ENCODE assay signal across 8 mouse cellular contexts in the genomic region with DNA sequence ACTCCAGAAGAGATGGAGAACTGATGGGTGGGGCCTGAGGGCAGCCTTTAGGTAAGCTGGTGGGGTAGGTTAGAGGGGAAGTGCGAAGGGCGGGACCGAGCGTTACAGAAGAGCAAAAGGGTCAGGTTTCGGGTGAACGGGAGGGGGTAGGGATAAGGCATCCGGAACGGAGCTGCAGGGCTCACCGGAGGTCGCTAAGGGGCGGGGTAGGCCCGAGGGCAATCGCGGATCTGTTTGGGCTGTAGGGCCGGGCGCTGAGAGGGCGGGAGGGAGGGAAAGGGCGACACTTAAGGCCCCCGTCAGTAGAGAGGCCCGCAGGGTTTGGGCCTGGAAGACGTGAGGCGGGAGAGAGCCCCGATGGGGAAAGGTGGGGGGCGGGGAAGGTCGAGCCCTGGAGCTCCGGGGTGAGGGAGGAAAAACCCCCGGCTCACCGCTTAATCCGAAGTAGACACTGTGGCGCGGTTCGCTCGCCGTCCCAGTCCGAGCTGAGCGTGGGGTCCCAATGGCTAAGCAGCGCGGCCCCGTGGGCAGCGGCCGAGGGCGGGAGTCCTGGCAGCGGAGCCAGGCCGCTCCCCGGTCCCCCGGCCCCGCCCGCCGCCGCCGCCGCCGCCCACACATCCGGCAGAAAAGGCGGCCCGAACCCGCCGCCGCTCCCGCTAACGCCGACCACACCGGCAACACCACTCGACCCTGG. TPM values are rescaled to one million over a fixed set of nuclear protein-coding genes. Genes with fewer than 3 reads are reported as not detected.
A peak's percentile ranks its signal among the peaks of the same experiment; 100 is the strongest.
DNase-seq lines count a peak whose midpoint lies in the region; ATAC-seq and TF ChIP-seq lines count a peak whose summit lies in the region.

No protein-coding gene starts in this region.

- no peaks in the 10 kb centered on the region for H3K9me3 ChIP-seq in heart, embryonic 10.5 days
- H3K9me3 ChIP-seq in heart, embryonic 12.5 days (replicated peaks), result no peaks in the 10 kb centered on the region
- H3K9me3 ChIP-seq in limb, embryonic 15.5 days, result no peaks in the 10 kb centered on the region
- no peaks in the 10 kb centered on the region for H3K9me3 ChIP-seq in midbrain, embryonic 15.5 days

- H3K27ac ChIP-seq in heart, embryonic 10.5 days, result peak overlapping the region; percentile 97
- peak overlapping the region; percentile 84 for H3K27ac ChIP-seq in heart, embryonic 12.5 days (ENCODE audit: poor library complexity, severe bottlenecking)
- H3K27ac ChIP-seq in limb, embryonic 15.5 days, result peak overlapping the region; percentile 86
- peak overlapping the region; percentile 88 for H3K27ac ChIP-seq in midbrain, embryonic 15.5 days

- whole genome bisulfite sequencing in heart, embryonic 10.5 days, result under 1% methylated on average over 59 of the region's 64 CpGs
- WGBS in heart, embryonic 12.5 days, result under 1% methylated on average over 58 of the region's 64 CpGs
- under 1% methylated on average over 38 of the region's 64 CpGs for WGBS in limb, embryonic 15.5 days
- under 1% methylated on average over 62 of the region's 64 CpGs for WGBS in midbrain, embryonic 15.5 days

- no peak for TF ChIP-seq CTCF in brain, embryonic 14.5 days (IDR thresholded peaks at IDR 0.05; ENCODE audit: borderline replicate concordance, extremely low read depth, insufficient read depth, insufficient read length)

- peak overlapping the region; percentile 82 for H3K4me2 ChIP-seq in heart, embryonic 12.5 days
- peak overlapping the region; percentile 73 for H3K4me2 ChIP-seq in limb, embryonic 15.5 days
- peak overlapping the region; percentile 93 for H3K4me2 ChIP-seq in midbrain, embryonic 15.5 days

- peak; percentile 69 for ATAC-seq in heart, embryonic 12.5 days (ENCODE audit: insufficient number of reproducible peaks, low FRiP score)
- ATAC-seq in limb, embryonic 15.5 days (ENCODE audit: insufficient number of reproducible peaks, low FRiP score, low TSS enrichment, low read depth), result peak; percentile 58
- peak; percentile 75 for ATAC-seq in midbrain, embryonic 15.5 days (replicated peaks)

- no peak for TF ChIP-seq POLR2A in brain, embryonic 14.5 days (IDR thresholded peaks at IDR 0.05; ENCODE audit: borderline replicate concordance, extremely low read depth, insufficient read depth, insufficient read length, poor library complexity, severe bottlenecking)

- H3K4me1 ChIP-seq in heart, embryonic 10.5 days, result peaks cover 24% of the 10 kb centered on the region
- H3K4me1 ChIP-seq in heart, embryonic 12.5 days (replicated peaks), result peaks cover 19% of the 10 kb centered on the region
- H3K4me1 ChIP-seq in limb, embryonic 15.5 days, result peaks cover 24% of the 10 kb centered on the region
- H3K4me1 ChIP-seq in midbrain, embryonic 15.5 days, result peaks cover 36% of the 10 kb centered on the region

- H3K36me3 ChIP-seq in heart, embryonic 10.5 days, result peaks cover 33% of the 10 kb centered on the region
- H3K36me3 ChIP-seq in heart, embryonic 12.5 days, result peaks cover 21% of the 10 kb centered on the region
- H3K36me3 ChIP-seq in limb, embryonic 15.5 days, result peaks cover 16% of the 10 kb centered on the region
- peaks cover 12% of the 10 kb centered on the region; the same call in 1 of the 2 replicates for H3K36me3 ChIP-seq in midbrain, embryonic 15.5 days (replicated peaks)

- intact Hi-C loops in heart, postnatal 25 days (cut with DNase I), result loop anchor here (1.0 kb wide), 1 partner anchor 29 kb away; no protein-coding TSS in a partner anchor

- no peaks in the 10 kb centered on the region for H3K27me3 ChIP-seq in heart, embryonic 10.5 days (ENCODE audit: insufficient read depth, poor library complexity, severe bottlenecking)
- H3K27me3 ChIP-seq in heart, embryonic 12.5 days (replicated peaks), result no peaks in the 10 kb centered on the region
- no peaks in the 10 kb centered on the region for H3K27me3 ChIP-seq in limb, embryonic 15.5 days
- H3K27me3 ChIP-seq in midbrain, embryonic 15.5 days (replicated peaks), result no peaks in the 10 kb centered on the region

- H3K9ac ChIP-seq in heart, embryonic 12.5 days, result peak overlapping the region; percentile 97
- peak overlapping the region; percentile 91 for H3K9ac ChIP-seq in limb, embryonic 15.5 days
- peak overlapping the region; percentile 94 for H3K9ac ChIP-seq in midbrain, embryonic 15.5 days

- DNase-seq in heart, embryonic 10.5 days (ENCODE audit: low spot score), result peak; percentile 85
- no peak for DNase-seq in heart, postnatal 25 days (ENCODE audit: low spot score)
- peak; percentile 21 for DNase-seq in brain, embryonic 14.5 days (ENCODE audit: low read depth)
- DNase-seq in thymus, adult 18-20 months, result peak; percentile 44 to 58
- no peak for DNase-seq in left cerebral cortex, adult 18-20 months (ENCODE audit: low spot score in 2 of 2)

- peak overlapping the region; percentile 89 for H3K4me3 ChIP-seq in heart, embryonic 10.5 days
- peak overlapping the region; percentile 91 for H3K4me3 ChIP-seq in heart, embryonic 12.5 days
- peak overlapping the region; percentile 94 for H3K4me3 ChIP-seq in limb, embryonic 15.5 days
- peak overlapping the region; percentile 95 for H3K4me3 ChIP-seq in midbrain, embryonic 15.5 days

RNA-seq across cellular contexts. Expression of a gene that starts 0.5 kb away (rescaled TPM):
- polyA plus RNA-seq in heart, embryonic 10.5 days (2016; fragmentation: Nextera tagmentation; extraction: Ambion mirVana), result 35.2 and 44.4 TPM in 2 replicates
- total RNA-seq in heart, postnatal 25 days (2021), result 10 to 100 TPM; 29.0 to 32.2 TPM
- polyA plus RNA-seq in brain, embryonic 14.5 days (2012; rRNA removed), result 57.9 and 62.6 TPM in 2 replicates
- polyA plus RNA-seq in heart, embryonic 12.5 days (2016; fragmentation: Nextera tagmentation; extraction: Ambion mirVana), result 42.5 and 43.5 TPM in 2 replicates
- polyA plus RNA-seq in limb, embryonic 15.5 days (2015; fragmentation: Nextera tagmentation; extraction: Ambion mirVana), result 36.4 and 45.2 TPM in 2 replicates
- polyA plus RNA-seq in midbrain, embryonic 15.5 days (2015; fragmentation: Nextera tagmentation; extraction: Ambion mirVana), result 41.4 and 44.0 TPM in 2 replicates
- 10 to 100 TPM; 61.9 to 63.1 TPM for total RNA-seq in left cerebral cortex, adult 18-20 months (2021)

RNA-seq across cellular contexts. Expression of a gene that starts 10.8 kb away (rescaled TPM):
- polyA plus RNA-seq in heart, embryonic 10.5 days (2016; fragmentation: Nextera tagmentation; extraction: Ambion mirVana), result 1,240 and 1,624 TPM in 2 replicates
- total RNA-seq in heart, postnatal 25 days (2021), result 1,000 to 10,000 TPM; 3,505 to 3,833 TPM
- 312 and 344 TPM in 2 replicates for polyA plus RNA-seq in brain, embryonic 14.5 days (2012; rRNA removed)
- 1,401 and 1,405 TPM in 2 replicates for polyA plus RNA-seq in heart, embryonic 12.5 days (2016; fragmentation: Nextera tagmentation; extraction: Ambion mirVana)
- polyA plus RNA-seq in limb, embryonic 15.5 days (2015; fragmentation: Nextera tagmentation; extraction: Ambion mirVana), result 498 and 615 TPM in 2 replicates
- 546 and 607 TPM in 2 replicates for polyA plus RNA-seq in midbrain, embryonic 15.5 days (2015; fragmentation: Nextera tagmentation; extraction: Ambion mirVana)
- 100 to 1,000 TPM; 349 to 365 TPM for total RNA-seq in left cerebral cortex, adult 18-20 months (2021)

RNA-seq across cellular contexts. Expression of a gene that starts 30.0 kb away (rescaled TPM):
- 88.3 and 102 TPM in 2 replicates for polyA plus RNA-seq in heart, embryonic 10.5 days (2016; fragmentation: Nextera tagmentation; extraction: Ambion mirVana)
- total RNA-seq in heart, postnatal 25 days (2021), result 10 to 100 TPM; 45.7 to 46.9 TPM
- 52.7 and 60.8 TPM in 2 replicates for polyA plus RNA-seq in brain, embryonic 14.5 days (2012; rRNA removed)
- 76.0 and 78.9 TPM in 2 replicates for polyA plus RNA-seq in heart, embryonic 12.5 days (2016; fragmentation: Nextera tagmentation; extraction: Ambion mirVana)
- 89.0 and 99.0 TPM in 2 replicates for polyA plus RNA-seq in limb, embryonic 15.5 days (2015; fragmentation: Nextera tagmentation; extraction: Ambion mirVana)
- 137 TPM in 2 replicates for polyA plus RNA-seq in midbrain, embryonic 15.5 days (2015; fragmentation: Nextera tagmentation; extraction: Ambion mirVana)
- 100 to 1,000 TPM; 104 to 106 TPM for total RNA-seq in left cerebral cortex, adult 18-20 months (2021)

RNA-seq across cellular contexts. Expression of a gene that starts 40.3 kb away (rescaled TPM):
- polyA plus RNA-seq in heart, embryonic 10.5 days (2016; fragmentation: Nextera tagmentation; extraction: Ambion mirVana), result not detected in 2 replicates
- total RNA-seq in heart, postnatal 25 days (2021), result not detected
- polyA plus RNA-seq in brain, embryonic 14.5 days (2012; rRNA removed), result not detected in 2 replicates
- not detected in 2 replicates for polyA plus RNA-seq in heart, embryonic 12.5 days (2016; fragmentation: Nextera tagmentation; extraction: Ambion mirVana)
- polyA plus RNA-seq in limb, embryonic 15.5 days (2015; fragmentation: Nextera tagmentation; extraction: Ambion mirVana), result not detected in 2 replicates
- not detected in 2 replicates for polyA plus RNA-seq in midbrain, embryonic 15.5 days (2015; fragmentation: Nextera tagmentation; extraction: Ambion mirVana)
- not detected for total RNA-seq in left cerebral cortex, adult 18-20 months (2021)

RNA-seq across cellular contexts. Expression of a gene that starts 47.1 kb away (rescaled TPM):
- polyA plus RNA-seq in heart, embryonic 10.5 days (2016; fragmentation: Nextera tagmentation; extraction: Ambion mirVana), result 0.13 TPM in 1 of 2 replicates, not detected in the other
- total RNA-seq in heart, postnatal 25 days (2021), result not detected
- not detected in 2 replicates for polyA plus RNA-seq in brain, embryonic 14.5 days (2012; rRNA removed)
- not detected in 2 replicates for polyA plus RNA-seq in heart, embryonic 12.5 days (2016; fragmentation: Nextera tagmentation; extraction: Ambion mirVana)
- not detected in 2 replicates for polyA plus RNA-seq in limb, embryonic 15.5 days (2015; fragmentation: Nextera tagmentation; extraction: Ambion mirVana)
- not detected in 2 replicates for polyA plus RNA-seq in midbrain, embryonic 15.5 days (2015; fragmentation: Nextera tagmentation; extraction: Ambion mirVana)
- not detected for total RNA-seq in left cerebral cortex, adult 18-20 months (2021)

Comparison
In these comparisons a context has a peak if more than half of its experiments do, and no peak if none do; other contexts are left out.
1. DNase-seq: peak in heart, embryonic 10.5 days (single experiment), brain, embryonic 14.5 days (single experiment) and thymus, adult 18-20 months (2 of 2); none in heart, postnatal 25 days (single experiment) and left cerebral cortex, adult 18-20 months (0 of 2).
2. Peak in every context shown above with its lines, with median percentiles within 50 percentile points of each other: H3K27ac ChIP-seq, H3K4me3 ChIP-seq, ATAC-seq, H3K4me2 ChIP-seq and H3K9ac ChIP-seq.